Mouse (Mus musculus): ENCODE measurements at regions not wholly inside any gene's neighbourhood (a gene's known extent, or its start where the extent isn't known, plus 50 kb on each side); places are given as distances from the start of the nearest gene placed in this dataset.
"Not testable (repeated sequence)": the region's sequence is repeated elsewhere in the genome, so short reads cannot be mapped to it uniquely, and the experiment has no call there.

DNA sequence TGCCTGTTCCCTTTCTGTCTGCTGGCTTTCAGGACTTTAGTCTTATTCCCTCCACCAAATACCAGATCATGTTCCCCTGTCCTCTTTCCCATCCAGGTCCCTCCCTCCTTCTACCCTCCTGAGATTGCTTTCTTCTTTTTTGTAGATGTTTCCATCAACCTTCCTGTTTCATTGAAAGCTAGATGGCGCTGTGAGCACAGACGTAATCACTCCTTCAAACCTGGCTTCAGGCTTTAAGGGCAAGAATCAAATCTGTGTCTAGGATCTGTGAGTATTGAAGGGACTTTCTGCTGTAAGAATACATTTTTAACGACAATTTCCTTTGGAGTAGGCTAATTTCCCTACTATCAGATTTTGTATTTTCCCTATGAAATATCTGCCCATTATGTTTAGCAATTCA is 234.0 kb upstream of the Snrpn start:
- not testable (repeated sequence) for TF ChIP-seq MAFK (IDR thresholded peaks at IDR 0.05; ENCODE audit: insufficient read depth, low read depth, low read length); HCFC1 (IDR thresholded peaks at IDR 0.05; ENCODE audit: borderline replicate concordance, insufficient read depth, low read length)

Data from ES-E14 (cell line).